In the genomic region with DNA sequence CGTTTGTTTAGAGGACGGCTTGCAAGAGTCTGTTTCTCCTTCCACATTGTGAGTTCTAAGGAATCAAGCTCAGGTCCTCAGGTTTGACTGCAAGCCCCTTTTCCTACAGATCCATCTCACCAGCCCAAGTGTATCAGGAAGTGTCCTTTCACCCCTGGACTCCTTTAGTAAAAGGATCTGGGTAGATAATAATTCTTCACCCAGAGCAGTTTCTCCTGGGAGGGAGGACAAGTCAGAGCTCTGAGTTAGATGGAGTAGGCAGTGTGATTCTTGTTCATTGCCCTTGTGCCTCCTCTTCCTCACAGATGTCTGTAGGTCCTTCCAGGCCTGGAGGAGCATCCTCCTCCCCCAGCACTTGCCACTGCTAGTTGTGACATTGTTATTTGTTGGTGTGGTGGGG, we compare ENCODE assay signal across 20 mouse cellular contexts. TPM values are rescaled to one million over a fixed set of nuclear protein-coding genes. Genes with fewer than 3 reads are reported as not detected.
DNase-seq lines count a peak whose midpoint lies in the region; ATAC-seq and TF ChIP-seq lines count a peak whose summit lies in the region.
"Had no signal": no experiment of that assay in that cellular context is flagged by ENCODE, and none has a peak within 500 bp of the region (broad histone marks: within the 10 kb centered on the region; RNA-seq: fewer than 3 reads in every experiment).

No protein-coding gene starts in this region.

- no peak for TF ChIP-seq EP300 in liver, postnatal 0 days (IDR thresholded peaks at IDR 0.05; ENCODE audit: low read depth)
- TF ChIP-seq EP300 in CH12.LX (IDR thresholded peaks at IDR 0.05; ENCODE audit: low read length) = no peak

- in situ Hi-C loops in CH12.LX (cut with MboI; ENCODE audit: low pct_ligation_motif_present, low pct_unique_long_range_greater_than_20kb, low sequenced_read_pairs) = loop anchor here (5.0 kb wide), 1 partner anchor 160 kb away; no protein-coding TSS in a partner anchor

- no peak for ATAC-seq in heart, embryonic 12.5 days (ENCODE audit: insufficient number of reproducible peaks, low FRiP score)
- ATAC-seq in liver, embryonic 13.5 days (ENCODE audit: low read depth) = no peak
- ATAC-seq in liver, postnatal 0 days = no peak
- 0 out of 2 replicates have a peak, but pooled peaks have one; percentile 23 for ATAC-seq in erythroblast, adult 5-6 weeks (replicated peaks; ENCODE audit: low FRiP score, poor library complexity, severe bottlenecking)
- ATAC-seq: forebrain, postnatal 0 days; Patski had no signal

- dilution Hi-C loops in CH12.LX (cut with MboI; ENCODE audit: extremely low pct_ligation_motif_present, extremely low pct_unique_long_range_greater_than_20kb, low sequenced_read_pairs) = no loop called here

- H3K36me3 ChIP-seq in heart, embryonic 10.5 days = peaks cover 80% of the 10 kb centered on the region
- H3K36me3 ChIP-seq in heart, embryonic 12.5 days = peaks cover 73% of the 10 kb centered on the region
- peaks cover 51% of the 10 kb centered on the region for H3K36me3 ChIP-seq in liver, embryonic 13.5 days
- H3K36me3 ChIP-seq in liver, postnatal 0 days (replicated peaks; ENCODE audit: insufficient read depth, low read length) = peaks cover 17% of the 10 kb centered on the region
- H3K36me3 ChIP-seq in CH12.LX (replicated peaks in 1 of 2; ENCODE audit: control insufficient read depth in 1 of 2, insufficient read depth in 1 of 2, low read length in 1 of 2) = peaks cover 18 to 42% of the 10 kb centered on the region in 2 experiments

- no peak overlapping the region for H3K9ac ChIP-seq in heart, embryonic 12.5 days
- H3K9ac ChIP-seq in liver, embryonic 13.5 days = no peak overlapping the region
- no peak overlapping the region for H3K9ac ChIP-seq in liver, postnatal 0 days (replicated peaks)
- H3K9ac ChIP-seq in CH12.LX (ENCODE audit: insufficient read depth, low read depth) = no peak overlapping the region
- H3K9ac ChIP-seq: embryonic facial prominence, embryonic 13.5 days; embryonic facial prominence, embryonic 15.5 days; forebrain, embryonic 13.5 days; forebrain, embryonic 15.5 days; forebrain, postnatal 0 days had no signal

- H3K4me3 ChIP-seq in heart, embryonic 10.5 days = no peak overlapping the region
- no peak overlapping the region for H3K4me3 ChIP-seq in heart, embryonic 12.5 days
- H3K4me3 ChIP-seq in liver, embryonic 13.5 days (replicated peaks) = no peak overlapping the region
- no peak overlapping the region for H3K4me3 ChIP-seq in liver, postnatal 0 days (ENCODE audit: low read depth, low read length)
- no peak overlapping the region for H3K4me3 ChIP-seq in CH12.LX (replicated peaks in 1 of 3; ENCODE audit: low read depth in 2 of 3, low read length in 2 of 3, poor library complexity in 1 of 3)
- H3K4me3 ChIP-seq: embryonic facial prominence, embryonic 13.5 days; embryonic facial prominence, embryonic 15.5 days; forebrain, embryonic 13.5 days; forebrain, embryonic 15.5 days had no signal

- no peak for TF ChIP-seq RAD21 in CH12.LX (IDR thresholded peaks at IDR 0.05; ENCODE audit: low read depth, low read length)

- no peaks in the 10 kb centered on the region for H3K79me2 ChIP-seq in CH12.LX (replicated peaks; ENCODE audit: control insufficient read depth, extremely low read depth, insufficient read depth, poor library complexity, severe bottlenecking)

- no peak for TF ChIP-seq POLR2A in CH12.LX (IDR thresholded peaks at IDR 0.05; ENCODE audit: low read depth, low read length)

- H3K4me1 ChIP-seq in heart, embryonic 10.5 days = peaks cover 21% of the 10 kb centered on the region
- H3K4me1 ChIP-seq in heart, embryonic 12.5 days (replicated peaks) = peaks cover 26% of the 10 kb centered on the region
- H3K4me1 ChIP-seq in liver, embryonic 13.5 days (replicated peaks) = peaks cover 58% of the 10 kb centered on the region
- peaks cover 3% of the 10 kb centered on the region for H3K4me1 ChIP-seq in liver, postnatal 0 days (ENCODE audit: insufficient read depth)
- H3K4me1 ChIP-seq in CH12.LX (ENCODE audit: control insufficient read depth in 1 of 2, insufficient read depth in 2 of 2) = peaks cover 13 to 44% of the 10 kb centered on the region in 2 experiments
- H3K4me1 ChIP-seq: embryonic facial prominence, embryonic 13.5 days; embryonic facial prominence, embryonic 15.5 days; forebrain, embryonic 13.5 days; forebrain, embryonic 15.5 days had no signal

- 0 out of 2 replicates have a peak overlapping the region, but pooled peaks have one; percentile 22 for H3K27ac ChIP-seq in heart, embryonic 10.5 days
- no peak overlapping the region for H3K27ac ChIP-seq in heart, embryonic 12.5 days (ENCODE audit: poor library complexity, severe bottlenecking)
- peak overlapping the region; percentile 40 for H3K27ac ChIP-seq in liver, embryonic 13.5 days
- no peak overlapping the region for H3K27ac ChIP-seq in liver, postnatal 0 days (ENCODE audit: low read depth)
- H3K27ac ChIP-seq in CH12.LX (ENCODE audit: insufficient read depth, low read depth) = no peak overlapping the region
- H3K27ac ChIP-seq: embryonic facial prominence, embryonic 13.5 days; embryonic facial prominence, embryonic 15.5 days; forebrain, embryonic 13.5 days; forebrain, embryonic 15.5 days had no signal

- no peaks in the 10 kb centered on the region for H3K9me3 ChIP-seq in heart, embryonic 10.5 days
- H3K9me3 ChIP-seq in heart, embryonic 12.5 days (replicated peaks) = no peaks in the 10 kb centered on the region
- H3K9me3 ChIP-seq in liver, embryonic 13.5 days (replicated peaks) = no peaks in the 10 kb centered on the region
- no peaks in the 10 kb centered on the region for H3K9me3 ChIP-seq in liver, postnatal 0 days (ENCODE audit: low read length)
- no peaks in the 10 kb centered on the region for H3K9me3 ChIP-seq in CH12.LX (replicated peaks; ENCODE audit: low read length)
- H3K9me3 ChIP-seq: embryonic facial prominence, embryonic 13.5 days; embryonic facial prominence, embryonic 15.5 days; forebrain, embryonic 13.5 days; forebrain, embryonic 15.5 days had no signal

- peak; percentile 45 for DNase-seq in heart, embryonic 10.5 days (ENCODE audit: low spot score)
- no peak for DNase-seq in liver, embryonic 13.5 days
- DNase-seq in liver, postnatal 0 days = no peak
- DNase-seq in CH12.LX (ENCODE audit: extremely low read depth) = no peak
- DNase-seq in kidney, postnatal 10 days = no peak
- DNase-seq: adrenal gland, adult 8-10 months; adrenal gland, postnatal 14 days; adrenal gland, postnatal 36 days; cerebellum, adult 11-12 months; cerebellum, adult 2 months; cerebellum, adult 9-10 months; cerebellum, postnatal 25 days; forebrain, postnatal 0 days had no signal

- H3K4me2 ChIP-seq in heart, embryonic 12.5 days = no peak overlapping the region
- H3K4me2 ChIP-seq in liver, embryonic 13.5 days = no peak overlapping the region
- H3K4me2 ChIP-seq in liver, postnatal 0 days (ENCODE audit: low read depth, low read length) = no peak overlapping the region
- H3K4me2 ChIP-seq in CH12.LX (ENCODE audit: insufficient read depth, low read depth, poor library complexity, severe bottlenecking) = no peak overlapping the region
- H3K4me2 ChIP-seq: embryonic facial prominence, embryonic 13.5 days; embryonic facial prominence, embryonic 15.5 days; forebrain, embryonic 13.5 days; forebrain, embryonic 15.5 days had no signal

- TF ChIP-seq CTCF in liver, postnatal 0 days (IDR thresholded peaks at IDR 0.05; ENCODE audit: low read depth) = no peak
- no peak for TF ChIP-seq CTCF in CH12.LX (conservative IDR thresholded peaks at IDR 0.05 in 1 of 2, IDR thresholded peaks at IDR 0.05 in 1 of 2; ENCODE audit: low read depth in 2 of 2, low read length in 2 of 2)

- no peaks in the 10 kb centered on the region for H3K27me3 ChIP-seq in heart, embryonic 10.5 days (ENCODE audit: insufficient read depth, poor library complexity, severe bottlenecking)
- no peaks in the 10 kb centered on the region for H3K27me3 ChIP-seq in heart, embryonic 12.5 days (replicated peaks)
- H3K27me3 ChIP-seq in liver, embryonic 13.5 days = no peaks in the 10 kb centered on the region
- no peaks in the 10 kb centered on the region for H3K27me3 ChIP-seq in liver, postnatal 0 days (ENCODE audit: insufficient read depth, low read length)
- no peaks in the 10 kb centered on the region for H3K27me3 ChIP-seq in CH12.LX (replicated peaks)
- H3K27me3 ChIP-seq: embryonic facial prominence, embryonic 13.5 days; embryonic facial prominence, embryonic 15.5 days; forebrain, embryonic 13.5 days; forebrain, embryonic 15.5 days; Patski had no signal

- WGBS in heart, embryonic 10.5 days = 98% methylated on average over 2 of the region's 2 CpGs
- WGBS in heart, embryonic 12.5 days = 92% methylated on average over 2 of the region's 2 CpGs
- 81% methylated on average over 2 of the region's 2 CpGs for WGBS in liver, embryonic 13.5 days (ENCODE audit: insufficient replicate concordance)
- WGBS in liver, postnatal 0 days (ENCODE audit: insufficient replicate concordance) = 83% methylated on average over 2 of the region's 2 CpGs

TF ChIP-seq in CH12.LX, 34 proteins besides CTCF, POLR2A, EP300 and RAD21:
- TF ChIP-seq SIN3A (IDR thresholded peaks at IDR 0.05; ENCODE audit: low read length) (no peak), POLR2AphosphoS2 (IDR thresholded peaks at IDR 0.05; ENCODE audit: low read depth, low read length) (peak; percentile 66; the same call in 1 of the 2 replicates)

RNA-seq across cellular contexts. Expression of a gene that starts 54.3 kb away (rescaled TPM):
- 12.2 and 13.2 TPM in 2 replicates for polyA plus RNA-seq in heart, embryonic 10.5 days (2016; fragmentation: Nextera tagmentation; extraction: Ambion mirVana)
- 16.1 and 18.5 TPM in 2 replicates for polyA plus RNA-seq in heart, embryonic 12.5 days (2016; fragmentation: Nextera tagmentation; extraction: Ambion mirVana)
- 1.1 TPM in 2 replicates for polyA plus RNA-seq in liver, embryonic 13.5 days (2015; fragmentation: Nextera tagmentation; extraction: Ambion mirVana)
- 0.31 and 0.64 TPM in 2 replicates for polyA plus RNA-seq in liver, postnatal 0 days (2015; fragmentation: Nextera tagmentation; extraction: Ambion mirVana)
- total RNA-seq in CH12.LX (2012; rRNA removed) (3.3 and 3.4 TPM in 2 replicates), CH12.LX (2014; rRNA removed) (3.7 and 4.1 TPM in 2 replicates)
- polyA plus RNA-seq in CH12.LX (2012; ENCODE audit: insufficient read length, low read depth) = 1.9 and 2.2 TPM in 2 replicates
- 2.1 and 6.3 TPM in 2 replicates for total RNA-seq in erythroblast, adult 5-6 weeks (2015; ENCODE audit: low replicate concordance)
- total RNA-seq in erythroblast, adult 5-6 weeks (2017; ENCODE audit: low replicate concordance) = 0.17 and 2.9 TPM in 2 replicates

Comparison
In these comparisons a context has a peak if more than half of its experiments do, and no peak if none do; other contexts are left out.
1. H3K27ac ChIP-seq: peak in heart, embryonic 10.5 days (single experiment) and liver, embryonic 13.5 days (single experiment); none in heart, embryonic 12.5 days (single experiment), liver, postnatal 0 days (single experiment) and CH12.LX (single experiment).